Mouse (Mus musculus) neural tube, embryonic 11.5 days (tissue): ENCODE measurements around the gene Clstn3. TPM values are rescaled to one million over a fixed set of nuclear protein-coding genes. Genes with fewer than 3 reads are reported as not detected.
"Not testable (repeated sequence)": the region's sequence is repeated elsewhere in the genome, so short reads cannot be mapped to it uniquely, and the experiment has no call there.

Experiments
- ATAC-seq: fragments of 200-750 bp; cut with Nextera tagmentation; 2 replicates; pipeline ENCODE4 v1.8.0; 2017; ENCODE audit warnings: moderate number of reproducible peaks, mild to moderate bottlenecking, moderate TSS enrichment, moderate library complexity; ENCODE audit not compliant: insufficient read depth, low FRiP score, low TSS enrichment
- DNase-seq: peaks from one replicate; pipeline ENCODE4 v3.0.0-alpha.2; 2015; ENCODE audit warnings: low spot score
- H3K27ac ChIP-seq: fragments of 300-500 bp; sonication (generic); 2 replicates; pipeline ENCODE4 v1.5.1; 2014; ENCODE audit warnings: low read depth, mild to moderate bottlenecking, low read length
- H3K27me3 ChIP-seq: fragments of 300-500 bp; sonication (generic); 2 replicates; pipeline ENCODE4 v1.6.1; 2014; ENCODE audit warnings: mild to moderate bottlenecking, low read length, mixed read lengths; ENCODE audit not compliant: control insufficient read depth, insufficient read depth
- H3K36me3 ChIP-seq: fragments of 300-500 bp; sonication (generic); 2 replicates; pipeline ENCODE4 v1.6.1; 2014; ENCODE audit warnings: mild to moderate bottlenecking, low read length, moderate library complexity, mixed read lengths; ENCODE audit not compliant: control insufficient read depth, insufficient read depth
- H3K4me1 ChIP-seq: fragments of 300-500 bp; sonication (generic); 2 replicates; pipeline ENCODE4 v1.6.1; 2014; ENCODE audit warnings: low read length, mixed read lengths; ENCODE audit not compliant: control insufficient read depth, insufficient read depth
- H3K4me2 ChIP-seq: fragments of 300-500 bp; sonication (generic); 2 replicates; pipeline ENCODE4 v1.6.1; 2014; ENCODE audit warnings: low read depth, mild to moderate bottlenecking, moderate library complexity
- H3K4me3 ChIP-seq: fragments of 300-500 bp; sonication (generic); 2 replicates; pipeline ENCODE4 v1.5.1; 2014; ENCODE audit warnings: low read depth, low read length
- H3K9ac ChIP-seq: fragments of 300-500 bp; sonication (generic); 2 replicates; pipeline ENCODE4 v1.6.1; 2014; ENCODE audit warnings: mild to moderate bottlenecking, low read length
- H3K9me3 ChIP-seq: fragments of 300-500 bp; sonication (generic); 2 replicates; pipeline ENCODE4 v1.6.1; 2016; ENCODE audit warnings: low read length; ENCODE audit not compliant: control insufficient read depth
- WGBS: fragments of 180-500 bp; shearing (Covaris S2); extraction: QIAGEN DNeasy Blood & Tissue Kit; methylation state at CpG from one replicate; pipeline ENCODE4 v1.1.7; 2014; 5-methylcytosine and 5-hydroxymethylcytosine counted together
- polyA plus RNA-seq: library from polyadenylated mRNA; unstranded; fragments of >200 nt; fragmentation: Nextera tagmentation; extraction: Ambion mirVana; gene quantifications from 2 replicates; pipeline ENCODE4 v1.2.1, GENCODE M21; 2014

Clstn3 gene
- polyA plus RNA-seq, 1 experiment from 2014 or later = 17.2 TPM

- DNase-seq (no peak), ATAC-seq (no peak)
- no peaks in the 10 kb centered on the region for H3K4me1 ChIP-seq
- no peak overlapping the region for H3K4me3 ChIP-seq
- H3K4me2 ChIP-seq = no peak overlapping the region
- H3K9me3 ChIP-seq = no peaks in the 10 kb centered on the region
- no peaks in the 10 kb centered on the region for H3K27me3 ChIP-seq
- no peak overlapping the region for H3K9ac ChIP-seq
- no peaks in the 10 kb centered on the region for H3K36me3 ChIP-seq
- 46% methylated on average over 3 of the region's 3 CpGs for WGBS
- no peak overlapping the region for H3K27ac ChIP-seq
These were observed 34.2 kb downstream of the Clstn3 start for GRCm38 (mm10) chr6:124430379-124430778.

DNA sequence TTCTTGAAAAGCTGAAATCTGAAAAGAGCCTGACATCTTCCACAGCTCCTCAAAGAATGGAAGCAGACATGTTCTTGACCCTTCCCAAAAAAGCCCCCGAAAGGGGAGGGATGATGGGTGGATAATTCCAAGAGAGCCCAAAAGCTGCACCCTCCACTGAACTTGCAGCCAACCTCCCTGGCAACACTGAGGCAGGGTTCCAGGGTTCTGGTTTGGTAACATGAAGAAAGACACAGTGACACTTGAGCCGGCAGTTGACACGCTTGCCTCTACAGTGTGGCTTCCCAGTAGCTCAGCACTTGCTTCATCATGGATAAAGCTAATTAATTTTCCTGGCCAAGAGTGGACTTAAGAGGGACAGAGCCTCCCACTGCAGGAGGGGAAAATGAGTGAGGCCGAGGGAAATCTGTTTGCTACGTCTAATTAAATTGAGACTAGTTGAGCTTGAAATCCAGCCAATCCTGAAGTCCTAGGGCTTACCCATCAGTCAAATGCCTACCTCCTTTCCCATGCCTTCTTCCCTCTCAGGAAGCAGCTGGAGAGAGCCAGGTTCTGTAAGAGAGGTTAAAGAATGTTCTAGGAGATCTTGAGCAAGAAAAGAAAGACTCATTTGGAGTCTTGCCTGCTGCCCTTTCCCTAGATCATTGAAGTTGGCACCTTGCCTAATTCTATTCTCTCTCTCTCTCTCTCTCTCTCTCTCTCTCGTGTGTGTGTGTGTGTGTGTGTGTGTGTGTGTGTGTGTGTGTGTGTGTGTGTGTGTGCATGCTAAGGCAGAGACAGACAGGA lies 36.6 kb downstream of the Clstn3 start:
- Histone ChIP-seq H3K36me3 (no peaks in the 10 kb centered on the region), H3K9me3 (no peaks in the 10 kb centered on the region), H3K27ac (no peak overlapping the region), H3K4me3 (no peak overlapping the region), H3K9ac (no peak overlapping the region), H3K4me1 (no peaks in the 10 kb centered on the region), H3K27me3 (no peaks in the 10 kb centered on the region), H3K4me2 (no peak overlapping the region)
- no peak for ATAC-seq
- 80% methylated on average over 5 of the region's 6 CpGs for WGBS
- DNase-seq = no peak

DNA sequence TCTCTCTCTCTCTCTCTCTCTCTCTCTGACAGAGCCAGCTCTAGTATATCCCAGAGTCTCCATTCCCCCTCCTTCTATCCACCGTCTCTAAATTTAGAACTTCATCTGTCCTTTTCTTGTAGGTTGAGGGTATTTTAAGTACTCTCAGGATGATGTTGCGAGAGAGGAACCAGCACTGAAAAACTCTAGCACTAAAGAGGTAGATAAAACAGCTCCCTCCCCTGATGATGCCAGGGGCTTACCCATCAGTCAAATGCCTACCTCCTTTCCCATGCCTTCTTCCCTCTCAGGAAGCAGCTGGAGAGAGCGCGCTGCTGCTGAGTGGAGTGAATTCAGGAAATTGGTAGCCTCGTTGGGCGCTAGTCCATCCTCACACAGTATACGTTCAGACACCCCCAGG lies 37.3 kb downstream of the Clstn3 start:
- Histone ChIP-seq H3K27ac (no peak overlapping the region), H3K4me1 (no peaks in the 10 kb centered on the region)
- WGBS = 91% methylated on average over 7 of the region's 7 CpGs

DNA sequence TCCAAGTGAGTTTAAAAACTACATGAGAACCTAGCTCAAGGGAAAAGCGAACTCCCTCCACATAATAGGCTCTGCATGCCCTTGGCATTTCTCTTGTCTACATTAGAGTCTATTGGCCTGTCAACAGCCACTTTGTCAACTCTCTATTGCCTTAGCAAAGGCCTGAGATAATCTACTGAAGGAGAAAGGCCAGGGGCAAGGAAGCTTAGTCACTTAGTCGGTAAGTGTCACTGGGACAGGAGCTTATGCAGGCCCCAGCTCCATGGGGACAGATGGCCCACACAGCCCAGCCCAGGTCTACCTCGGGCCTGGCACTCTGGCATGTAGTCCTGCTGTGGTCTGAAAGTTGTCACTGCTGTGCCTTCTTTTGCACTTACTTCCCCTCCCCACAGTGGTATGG lies 38.0 kb downstream of the Clstn3 start:
- WGBS = 72% methylated on average over 3 of the region's 3 CpGs
- no peak overlapping the region for H3K27ac ChIP-seq
- H3K9ac ChIP-seq = no peak overlapping the region

More for the DNA sequence above, 37.3 kb downstream of the Clstn3 start:
- no peaks in the 10 kb centered on the region for H3K36me3 ChIP-seq
- DNase-seq (no peak), ATAC-seq (no peak)
- no peaks in the 10 kb centered on the region for H3K9me3 ChIP-seq
- no peak overlapping the region for H3K9ac ChIP-seq
- no peak overlapping the region for H3K4me2 ChIP-seq
- no peak overlapping the region for H3K4me3 ChIP-seq
- H3K27me3 ChIP-seq = no peaks in the 10 kb centered on the region

GRCm38 (mm10) chr6:124425523-124425922 lies 39.1 kb downstream of the Clstn3 start:
- WGBS = 82% methylated on average over 6 of the region's 6 CpGs
- DNase-seq (no peak), ATAC-seq (no peak)
- Histone ChIP-seq H3K4me2 (no peak overlapping the region), H3K4me1 (no peaks in the 10 kb centered on the region), H3K27ac (no peak overlapping the region), H3K9ac (no peak overlapping the region), H3K4me3 (no peak overlapping the region), H3K9me3 (no peaks in the 10 kb centered on the region), H3K27me3 (no peaks in the 10 kb centered on the region), H3K36me3 (no peaks in the 10 kb centered on the region)

More for the DNA sequence above, 38.0 kb downstream of the Clstn3 start:
- Histone ChIP-seq H3K4me3 (no peak overlapping the region), H3K4me1 (no peaks in the 10 kb centered on the region), H3K4me2 (no peak overlapping the region), H3K27me3 (no peaks in the 10 kb centered on the region), H3K36me3 (no peaks in the 10 kb centered on the region), H3K9me3 (no peaks in the 10 kb centered on the region)
- ATAC-seq (no peak), DNase-seq (no peak)

DNA sequence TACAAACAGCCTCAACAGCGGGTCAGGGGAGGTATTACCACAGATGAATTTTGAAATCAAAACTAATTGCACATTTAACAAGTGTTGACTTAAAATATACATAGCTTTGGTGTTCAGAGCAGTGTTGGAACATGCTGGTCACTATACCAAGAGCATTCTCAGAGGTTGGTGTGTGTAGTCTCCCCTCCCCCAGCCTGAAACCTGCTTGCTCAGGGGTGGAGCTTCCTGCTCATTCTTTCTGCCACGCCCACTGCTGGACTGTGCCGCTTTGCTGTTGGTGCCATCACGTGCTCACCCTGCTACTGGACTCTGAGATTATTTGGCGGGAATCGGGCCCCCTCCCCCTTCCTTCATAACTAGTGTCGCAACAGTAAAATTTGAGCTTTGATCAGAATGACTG lies 39.6 kb downstream of the Clstn3 start:
- H3K27me3 ChIP-seq, H3K9me3 ChIP-seq, H3K27ac ChIP-seq, H3K4me1 ChIP-seq, ATAC-seq, DNase-seq, H3K4me3 ChIP-seq, H3K4me2 ChIP-seq, H3K9ac ChIP-seq, H3K36me3 ChIP-seq: not testable (repeated sequence)
- WGBS = 58% methylated on average over 7 of the region's 7 CpGs

- Histone ChIP-seq H3K9me3 (no peaks in the 10 kb centered on the region), H3K4me3 (no peak overlapping the region), H3K4me2 (no peak overlapping the region), H3K9ac (no peak overlapping the region), H3K27ac (no peak overlapping the region), H3K4me1 (no peaks in the 10 kb centered on the region), H3K36me3 (no peaks in the 10 kb centered on the region), H3K27me3 (no peaks in the 10 kb centered on the region)
- DNase-seq (no peak), ATAC-seq (no peak)
- WGBS = 46% methylated on average over 1 of the region's 1 CpGs
These were observed 40.5 kb downstream of the Clstn3 start for GRCm38 (mm10) chr6:124424068-124424498.

DNA sequence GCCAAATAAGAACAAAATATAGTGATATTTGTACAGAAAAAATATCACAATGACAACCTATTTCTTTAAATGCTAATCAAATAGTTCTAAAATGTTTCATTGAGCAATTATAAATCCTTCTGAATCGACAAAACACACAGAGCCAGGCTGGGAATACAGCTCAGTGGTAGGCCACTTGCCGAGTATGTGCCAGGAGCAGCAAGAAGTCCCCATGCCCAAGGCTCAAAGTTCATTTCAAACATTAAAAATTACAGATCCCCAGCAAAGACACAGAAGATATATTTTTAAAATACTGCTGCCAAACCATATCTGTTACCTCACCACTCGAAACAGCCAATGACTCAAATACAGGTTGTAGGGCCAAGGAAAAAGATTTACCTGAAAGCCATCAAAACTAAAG lies 45.9 kb downstream of the Clstn3 start:
- no peak for DNase-seq
- no peak overlapping the region for H3K4me3 ChIP-seq
- 89% methylated on average over 3 of the region's 3 CpGs for WGBS
- peaks cover 3% of the 10 kb centered on the region; the same call in 1 of the 2 replicates for H3K4me1 ChIP-seq
- no peak overlapping the region for H3K4me2 ChIP-seq
- no peak overlapping the region for H3K27ac ChIP-seq
- no peaks in the 10 kb centered on the region for H3K36me3 ChIP-seq
- H3K27me3 ChIP-seq = no peaks in the 10 kb centered on the region
- ATAC-seq = no peak
- H3K9me3 ChIP-seq = no peaks in the 10 kb centered on the region
- no peak overlapping the region for H3K9ac ChIP-seq
